Mouse (Mus musculus): ENCODE measurements at regions not wholly inside any gene's neighbourhood (a gene's known extent, or its start where the extent isn't known, plus 50 kb on each side); places are given as distances from the start of the nearest gene placed in this dataset.

DNA sequence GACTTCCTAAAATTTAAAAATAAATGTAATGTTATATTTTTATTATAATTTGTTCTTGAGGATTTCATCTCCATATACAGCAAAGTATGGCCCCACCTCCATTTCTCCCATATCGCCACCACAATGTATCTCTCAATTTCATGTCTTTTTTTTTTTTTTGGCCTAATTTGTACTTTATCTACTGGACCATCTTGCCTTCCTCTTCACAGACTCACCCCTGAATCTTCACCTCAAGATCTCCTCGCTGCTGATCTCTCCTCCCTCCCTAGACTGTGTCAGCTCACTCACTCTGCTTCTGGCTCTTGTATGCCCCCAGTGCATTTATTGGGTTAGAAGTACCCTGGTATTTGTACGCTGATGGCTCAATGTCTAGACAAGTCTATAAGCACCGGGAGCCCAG, 269.4 kb upstream of the Chd6 start:
- no peak overlapping the region for H3K9ac ChIP-seq (ENCODE audit: low read depth, low read length)
- no peak overlapping the region for H3K4me3 ChIP-seq (ENCODE audit: low read depth, low read length)
- no peak overlapping the region for H3K4me2 ChIP-seq
- H3K27ac ChIP-seq (ENCODE audit: low read depth, low read length) = no peak overlapping the region
- H3K4me1 ChIP-seq (ENCODE audit: control insufficient read depth, insufficient read depth, low read length) = no peaks in the 10 kb centered on the region
- ATAC-seq (replicated peaks; ENCODE audit: insufficient number of reproducible peaks, low FRiP score, low TSS enrichment) = no peak
- no peaks in the 10 kb centered on the region for H3K27me3 ChIP-seq (ENCODE audit: control insufficient read depth, insufficient read depth, low read length)
- no peaks in the 10 kb centered on the region for H3K36me3 ChIP-seq (ENCODE audit: control insufficient read depth, insufficient read depth, low read length)
- 86% methylated on average over 4 of the region's 4 CpGs for WGBS (ENCODE audit: insufficient replicate concordance)
- no peaks in the 10 kb centered on the region for H3K9me3 ChIP-seq (replicated peaks; ENCODE audit: control insufficient read depth, low read length)

DNA sequence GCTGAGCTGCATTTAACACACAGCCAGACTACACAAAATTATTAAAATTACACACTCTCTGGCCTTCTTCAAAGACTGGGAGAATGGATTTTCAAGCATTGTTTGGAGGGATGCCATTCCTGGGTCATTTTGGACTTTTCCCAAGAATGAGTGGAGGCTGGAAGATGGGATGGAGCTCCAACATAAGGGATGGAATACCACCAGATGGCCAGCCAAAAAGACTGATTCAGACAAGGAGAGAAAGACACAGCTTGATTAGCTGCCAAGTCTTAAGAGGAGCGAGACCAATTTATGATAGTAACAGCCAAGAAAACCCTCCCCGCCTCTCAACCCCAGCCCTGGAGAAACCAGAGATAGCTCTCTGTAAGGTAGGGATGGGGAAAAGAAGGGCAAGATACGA, 253.4 kb upstream of the Chd6 start:
- no peak overlapping the region for H3K4me3 ChIP-seq (ENCODE audit: low read depth, low read length)
- no peaks in the 10 kb centered on the region for H3K36me3 ChIP-seq (ENCODE audit: control insufficient read depth, insufficient read depth, low read length)
- H3K27ac ChIP-seq (ENCODE audit: low read depth, low read length) = no peak overlapping the region
- ATAC-seq (replicated peaks; ENCODE audit: insufficient number of reproducible peaks, low FRiP score, low TSS enrichment) = no peak
- H3K9me3 ChIP-seq (replicated peaks; ENCODE audit: control insufficient read depth, low read length) = no peaks in the 10 kb centered on the region
- WGBS (ENCODE audit: insufficient replicate concordance) = 77% methylated on average over 3 of the region's 3 CpGs
- H3K4me1 ChIP-seq (ENCODE audit: control insufficient read depth, insufficient read depth, low read length) = no peaks in the 10 kb centered on the region
- no peaks in the 10 kb centered on the region for H3K27me3 ChIP-seq (ENCODE audit: control insufficient read depth, insufficient read depth, low read length)
- no peak overlapping the region for H3K4me2 ChIP-seq
- H3K9ac ChIP-seq (ENCODE audit: low read depth, low read length) = no peak overlapping the region

DNA sequence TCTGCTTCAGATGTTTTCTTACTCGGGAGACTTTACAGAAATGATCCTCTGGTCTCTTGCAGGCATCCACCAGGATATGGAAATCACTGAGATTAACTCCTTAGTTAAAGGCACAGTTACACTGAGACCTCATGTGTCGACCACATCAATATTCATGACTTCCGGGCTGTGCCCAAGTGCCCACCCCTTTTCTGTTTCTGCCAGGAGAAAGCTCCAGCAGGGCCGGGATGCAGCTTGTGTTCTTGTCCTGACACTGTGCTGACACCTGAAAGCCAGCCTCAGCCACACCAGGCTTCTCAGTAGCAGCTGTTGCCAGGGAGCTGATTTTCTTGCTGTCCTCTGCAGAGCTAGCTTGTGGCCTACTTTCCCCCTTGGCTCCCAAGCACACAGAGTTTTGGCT, 240.2 kb upstream of the Chd6 start:
- Histone ChIP-seq H3K4me3 (ENCODE audit: low read depth, low read length) (no peak overlapping the region), H3K4me1 (ENCODE audit: control insufficient read depth, insufficient read depth, low read length) (no peaks in the 10 kb centered on the region), H3K4me2 (no peak overlapping the region), H3K9ac (ENCODE audit: low read depth, low read length) (no peak overlapping the region), H3K27me3 (ENCODE audit: control insufficient read depth, insufficient read depth, low read length) (no peaks in the 10 kb centered on the region), H3K27ac (ENCODE audit: low read depth, low read length) (no peak overlapping the region), H3K36me3 (ENCODE audit: control insufficient read depth, insufficient read depth, low read length) (no peaks in the 10 kb centered on the region), H3K9me3 (replicated peaks; ENCODE audit: control insufficient read depth, low read length) (no peaks in the 10 kb centered on the region)
- 37% methylated on average over 4 of the region's 4 CpGs for WGBS (ENCODE audit: insufficient replicate concordance)
- ATAC-seq (replicated peaks; ENCODE audit: insufficient number of reproducible peaks, low FRiP score, low TSS enrichment) = no peak

DNA sequence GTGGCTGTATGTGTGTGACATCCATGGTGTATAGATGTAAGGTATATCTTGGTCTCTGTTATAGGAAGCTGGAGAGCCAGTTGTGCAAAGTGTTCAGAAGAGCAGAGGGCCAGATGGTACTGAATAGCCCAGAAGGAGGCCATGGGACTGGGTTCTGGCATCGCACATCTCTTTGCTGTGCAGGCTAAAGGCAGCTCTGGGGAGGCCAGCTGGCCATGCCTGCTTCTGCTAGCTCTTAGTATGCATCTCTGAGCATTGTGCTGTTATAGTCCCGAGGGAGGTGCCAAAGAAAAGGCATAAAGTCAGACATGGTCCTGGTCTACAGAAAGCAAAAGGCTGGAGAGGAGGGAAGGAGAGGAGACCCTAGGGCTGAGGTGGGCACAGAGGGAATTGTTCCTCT, 235.1 kb upstream of the Chd6 start:
- ATAC-seq (replicated peaks; ENCODE audit: insufficient number of reproducible peaks, low FRiP score, low TSS enrichment) = no peak
- Histone ChIP-seq H3K9me3 (replicated peaks; ENCODE audit: control insufficient read depth, low read length) (no peaks in the 10 kb centered on the region), H3K4me2 (no peak overlapping the region), H3K9ac (ENCODE audit: low read depth, low read length) (no peak overlapping the region), H3K27ac (ENCODE audit: low read depth, low read length) (no peak overlapping the region), H3K27me3 (ENCODE audit: control insufficient read depth, insufficient read depth, low read length) (peaks cover under 1% of the 10 kb centered on the region; the same call in 1 of the 2 replicates), H3K4me1 (ENCODE audit: control insufficient read depth, insufficient read depth, low read length) (peaks cover 6% of the 10 kb centered on the region; the same call in 1 of the 2 replicates), H3K4me3 (ENCODE audit: low read depth, low read length) (no peak overlapping the region), H3K36me3 (ENCODE audit: control insufficient read depth, insufficient read depth, low read length) (no peaks in the 10 kb centered on the region)
- 75% methylated on average over 2 of the region's 2 CpGs for WGBS (ENCODE audit: insufficient replicate concordance)

DNA sequence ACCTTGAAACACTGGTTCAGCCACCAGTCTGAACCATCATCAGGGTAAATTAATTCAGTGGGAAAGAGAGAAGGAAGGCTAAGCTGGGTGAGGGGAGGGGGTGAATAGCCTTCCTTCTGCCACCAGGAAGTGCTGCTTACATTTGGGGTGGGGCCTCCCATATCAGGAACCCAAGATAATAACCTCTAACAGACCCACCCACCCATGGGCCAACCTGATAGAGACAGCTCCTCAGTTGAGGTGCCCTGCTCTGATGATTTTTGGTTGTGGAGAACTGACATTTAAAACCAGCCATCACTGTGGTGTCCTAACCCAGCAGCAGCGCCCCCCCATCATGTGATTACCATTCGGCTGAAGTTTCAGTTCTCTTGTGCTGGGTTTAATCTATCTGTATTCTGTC, 233.8 kb upstream of the Chd6 start:
- Histone ChIP-seq H3K4me2 (peak overlapping the region; percentile 64; the same call in 1 of the 2 replicates), H3K36me3 (ENCODE audit: control insufficient read depth, insufficient read depth, low read length) (no peaks in the 10 kb centered on the region), H3K4me1 (ENCODE audit: control insufficient read depth, insufficient read depth, low read length) (peaks cover 6% of the 10 kb centered on the region; the same call in 1 of the 2 replicates), H3K27me3 (ENCODE audit: control insufficient read depth, insufficient read depth, low read length) (peaks cover 3% of the 10 kb centered on the region; the same call in 1 of the 2 replicates), H3K27ac (ENCODE audit: low read depth, low read length) (no peak overlapping the region), H3K9me3 (replicated peaks; ENCODE audit: control insufficient read depth, low read length) (no peaks in the 10 kb centered on the region), H3K9ac (ENCODE audit: low read depth, low read length) (no peak overlapping the region), H3K4me3 (ENCODE audit: low read depth, low read length) (no peak overlapping the region)
- 72% methylated on average over 2 of the region's 2 CpGs for WGBS (ENCODE audit: insufficient replicate concordance)
- peak; percentile 12; the same call in 1 of the 2 replicates for ATAC-seq (replicated peaks; ENCODE audit: insufficient number of reproducible peaks, low FRiP score, low TSS enrichment)

DNA sequence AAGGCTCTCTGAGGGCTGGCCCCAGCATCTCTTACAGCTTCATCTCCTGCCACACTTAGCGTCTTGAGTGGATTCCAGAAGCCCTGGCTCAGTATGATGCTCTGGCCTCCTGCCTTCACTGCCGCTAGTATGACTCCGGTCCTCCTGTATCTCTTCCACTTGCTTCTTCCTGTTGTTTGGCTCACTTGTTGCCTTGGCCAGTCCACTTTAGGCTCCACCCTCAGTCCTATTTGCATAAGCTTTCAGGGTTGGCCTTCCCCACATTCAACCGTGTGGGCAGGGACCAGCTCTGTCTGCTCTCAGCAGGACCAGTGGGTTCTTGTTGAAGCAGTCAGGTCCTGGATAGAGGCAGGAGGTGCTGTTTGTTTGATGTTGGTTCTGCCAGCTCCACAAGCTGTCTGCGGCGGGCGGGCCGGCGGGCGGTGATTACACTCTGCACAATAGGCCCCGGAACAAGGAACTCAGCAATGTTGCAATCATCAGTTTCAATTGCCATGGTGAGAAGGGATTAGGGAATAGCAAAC, 232.6 kb upstream of the Chd6 start:
- H3K4me3 ChIP-seq (ENCODE audit: low read depth, low read length) = peak overlapping the region; percentile 29
- H3K4me1 ChIP-seq (ENCODE audit: control insufficient read depth, insufficient read depth, low read length) = peaks cover 6% of the 10 kb centered on the region; the same call in 1 of the 2 replicates
- WGBS (ENCODE audit: insufficient replicate concordance) = 1% methylated on average over 11 of the region's 11 CpGs
- H3K9me3 ChIP-seq (replicated peaks; ENCODE audit: control insufficient read depth, low read length) = no peaks in the 10 kb centered on the region
- H3K27ac ChIP-seq (ENCODE audit: low read depth, low read length) = no peak overlapping the region; the same call in 1 of the 2 replicates
- peak overlapping the region; percentile 64 for H3K4me2 ChIP-seq
- no peak overlapping the region for H3K9ac ChIP-seq (ENCODE audit: low read depth, low read length)
- H3K36me3 ChIP-seq (ENCODE audit: control insufficient read depth, insufficient read depth, low read length) = no peaks in the 10 kb centered on the region
- peaks cover 3% of the 10 kb centered on the region; the same call in 1 of the 2 replicates for H3K27me3 ChIP-seq (ENCODE audit: control insufficient read depth, insufficient read depth, low read length)
- ATAC-seq (replicated peaks; ENCODE audit: insufficient number of reproducible peaks, low FRiP score, low TSS enrichment) = peak; percentile 86

DNA sequence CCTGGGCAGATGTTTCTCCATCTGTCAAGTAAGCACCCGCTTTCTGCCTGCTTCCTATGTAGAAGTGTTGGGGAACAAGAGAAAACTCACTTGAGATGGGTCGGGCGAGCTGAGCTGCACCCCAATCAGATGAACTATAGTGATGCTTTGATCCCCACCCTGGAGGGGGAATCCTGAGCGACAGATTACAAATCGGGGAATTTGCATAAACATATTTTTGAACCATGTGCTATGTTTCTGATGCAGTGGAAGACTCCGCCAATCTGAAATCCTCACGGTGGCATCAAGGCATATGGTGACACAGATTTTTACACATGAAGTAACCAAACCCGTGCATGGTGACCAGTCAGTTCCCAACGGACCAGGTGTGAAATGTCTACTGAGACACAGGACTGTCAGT, 231.4 kb upstream of the Chd6 start:
- Histone ChIP-seq H3K27ac (ENCODE audit: low read depth, low read length) (no peak overlapping the region), H3K36me3 (ENCODE audit: control insufficient read depth, insufficient read depth, low read length) (no peaks in the 10 kb centered on the region), H3K4me2 (no peak overlapping the region), H3K4me3 (ENCODE audit: low read depth, low read length) (no peak overlapping the region), H3K4me1 (ENCODE audit: control insufficient read depth, insufficient read depth, low read length) (peaks cover 6% of the 10 kb centered on the region; the same call in 1 of the 2 replicates), H3K9me3 (replicated peaks; ENCODE audit: control insufficient read depth, low read length) (no peaks in the 10 kb centered on the region), H3K9ac (ENCODE audit: low read depth, low read length) (no peak overlapping the region), H3K27me3 (ENCODE audit: control insufficient read depth, insufficient read depth, low read length) (peaks cover 3% of the 10 kb centered on the region; the same call in 1 of the 2 replicates)
- ATAC-seq (replicated peaks; ENCODE audit: insufficient number of reproducible peaks, low FRiP score, low TSS enrichment) = no peak
- WGBS (ENCODE audit: insufficient replicate concordance) = 68% methylated on average over 9 of the region's 9 CpGs

DNA sequence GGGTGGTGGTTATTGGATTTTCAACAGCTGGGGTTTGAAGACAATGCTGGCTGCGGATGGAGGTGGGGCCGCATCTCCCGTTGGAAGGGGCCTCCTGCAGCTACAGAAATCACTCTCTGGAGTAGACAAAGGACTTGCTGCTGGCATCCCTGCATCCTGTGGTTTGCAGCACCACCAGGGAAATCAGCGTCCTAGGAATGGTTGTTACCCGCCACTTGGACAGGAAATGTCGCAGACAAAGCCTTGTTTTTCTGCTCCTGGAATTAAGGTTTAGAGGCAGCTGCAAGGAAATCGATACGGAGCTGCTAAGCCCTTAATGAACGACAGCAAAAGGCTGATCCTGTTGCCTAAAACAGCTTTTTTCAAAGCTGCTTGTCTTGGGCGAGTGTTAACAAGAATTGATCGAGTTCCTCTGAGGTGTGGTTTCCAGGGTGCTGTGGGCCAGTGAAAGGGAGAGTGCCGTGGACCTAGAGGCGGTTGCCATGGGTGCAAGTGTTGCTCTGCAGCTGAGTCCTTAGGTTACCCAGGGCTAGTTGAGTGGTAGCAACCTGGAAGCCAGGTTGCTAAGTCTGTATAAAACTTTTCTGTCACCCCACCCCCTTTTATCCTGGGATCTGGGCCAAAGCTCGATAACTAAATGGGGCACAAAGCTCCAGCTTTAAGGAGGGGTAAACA, 230.6 kb upstream of the Chd6 start:
- 15% methylated on average over 14 of the region's 14 CpGs for WGBS (ENCODE audit: insufficient replicate concordance)
- Histone ChIP-seq H3K36me3 (ENCODE audit: control insufficient read depth, insufficient read depth, low read length) (no peaks in the 10 kb centered on the region), H3K4me1 (ENCODE audit: control insufficient read depth, insufficient read depth, low read length) (peaks cover 6% of the 10 kb centered on the region; the same call in 1 of the 2 replicates), H3K9me3 (replicated peaks; ENCODE audit: control insufficient read depth, low read length) (no peaks in the 10 kb centered on the region), H3K27me3 (ENCODE audit: control insufficient read depth, insufficient read depth, low read length) (peaks cover 3% of the 10 kb centered on the region; the same call in 1 of the 2 replicates), H3K27ac (ENCODE audit: low read depth, low read length) (no peak overlapping the region), H3K4me3 (ENCODE audit: low read depth, low read length) (no peak overlapping the region), H3K9ac (ENCODE audit: low read depth, low read length) (no peak overlapping the region), H3K4me2 (no peak overlapping the region)
- no peak for ATAC-seq (replicated peaks; ENCODE audit: insufficient number of reproducible peaks, low FRiP score, low TSS enrichment)

DNA sequence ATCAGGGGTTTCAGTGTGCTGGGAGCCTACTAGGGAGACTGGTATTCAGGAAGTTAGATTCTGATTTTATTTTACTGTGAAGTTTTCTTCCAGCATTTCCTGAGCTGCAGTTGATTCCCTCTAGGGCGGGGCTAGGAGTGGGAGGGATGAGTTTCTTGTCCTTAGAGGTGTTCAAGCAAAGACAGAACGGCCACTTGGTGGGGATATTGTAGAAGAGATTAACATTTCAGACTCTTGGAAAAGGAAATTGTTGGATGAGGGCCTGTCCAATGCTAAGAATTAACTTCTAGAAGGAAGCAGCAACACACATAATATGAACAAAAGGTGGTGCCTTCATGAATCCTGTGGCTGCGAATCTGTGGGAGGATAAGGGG, 230.1 kb upstream of the Chd6 start:
- Histone ChIP-seq H3K27me3 (ENCODE audit: control insufficient read depth, insufficient read depth, low read length) (peaks cover 3% of the 10 kb centered on the region; the same call in 1 of the 2 replicates), H3K9ac (ENCODE audit: low read depth, low read length) (no peak overlapping the region), H3K36me3 (ENCODE audit: control insufficient read depth, insufficient read depth, low read length) (no peaks in the 10 kb centered on the region), H3K4me3 (ENCODE audit: low read depth, low read length) (no peak overlapping the region), H3K9me3 (replicated peaks; ENCODE audit: control insufficient read depth, low read length) (no peaks in the 10 kb centered on the region), H3K27ac (ENCODE audit: low read depth, low read length) (no peak overlapping the region), H3K4me2 (no peak overlapping the region), H3K4me1 (ENCODE audit: control insufficient read depth, insufficient read depth, low read length) (peaks cover 6% of the 10 kb centered on the region; the same call in 1 of the 2 replicates)
- WGBS (ENCODE audit: insufficient replicate concordance) = 11% methylated on average over 3 of the region's 3 CpGs
- ATAC-seq (replicated peaks; ENCODE audit: insufficient number of reproducible peaks, low FRiP score, low TSS enrichment) = no peak

Data from heart, embryonic 11.5 days (tissue).